Mouse (Mus musculus) intestine, postnatal 0 days (tissue): ENCODE results near the gene Prr12. TPM values are rescaled to one million over a fixed set of nuclear protein-coding genes. Genes with fewer than 3 reads are reported as not detected.

Source experiments
- ATAC-seq: fragments of 200-750 bp; cut with Nextera tagmentation; 2 replicates; pipeline ENCODE4 v1.8.0; 2017; ENCODE audit warnings: mild to moderate bottlenecking, moderate TSS enrichment, moderate library complexity
- H3K27ac ChIP-seq: fragments of 300-500 bp; sonication (generic); 2 replicates; pipeline ENCODE4 v1.5.1; 2014; ENCODE audit warnings: mild to moderate bottlenecking, low read depth, low read length, moderate library complexity
- H3K27me3 ChIP-seq: fragments of 300-500 bp; sonication (generic); replicated peaks from 2 replicates; pipeline ENCODE4 v1.6.1; 2014; ENCODE audit warnings: low read length, mixed read lengths; ENCODE audit not compliant: control insufficient read depth, insufficient read depth
- H3K36me3 ChIP-seq: fragments of 300-500 bp; sonication (generic); 2 replicates; pipeline ENCODE4 v1.6.1; 2014; ENCODE audit warnings: mild to moderate bottlenecking, moderate library complexity; ENCODE audit not compliant: control insufficient read depth, insufficient read depth
- H3K4me1 ChIP-seq: fragments of 300-500 bp; sonication (generic); replicated peaks from 2 replicates; pipeline ENCODE4 v1.6.1; 2014; ENCODE audit warnings: antibody characterized with exemption, low read length, mixed read lengths; ENCODE audit not compliant: control insufficient read depth, insufficient read depth
- H3K4me2 ChIP-seq: fragments of 300-500 bp; sonication (generic); replicated peaks from 2 replicates; pipeline ENCODE4 v1.6.1; 2014; ENCODE audit warnings: low read depth, mild to moderate bottlenecking, moderate library complexity
- H3K4me3 ChIP-seq: fragments of 300-500 bp; sonication (generic); 2 replicates; pipeline ENCODE4 v1.5.1; 2014; ENCODE audit warnings: low read depth, low read length
- H3K9ac ChIP-seq: fragments of 300-500 bp; sonication (generic); 2 replicates; pipeline ENCODE4 v1.6.1; 2014; ENCODE audit warnings: mild to moderate bottlenecking, low read depth, low read length
- H3K9me3 ChIP-seq: fragments of 300-500 bp; sonication (generic); 2 replicates; pipeline ENCODE4 v1.6.1; 2016; ENCODE audit warnings: mixed run types; ENCODE audit not compliant: control insufficient read depth
- CTCF ChIP-seq: sonication (generic); IDR thresholded peaks from 2 replicates; pipeline ENCODE4 v1.5.1; 2016; ENCODE audit warnings: low read depth, mild to moderate bottlenecking, control low read depth, antibody characterized with exemption, moderate library complexity
- WGBS: fragments of 180-500 bp; shearing (Covaris S2); extraction: QIAGEN DNeasy Blood & Tissue Kit; methylation state at CpG from one replicate; pipeline ENCODE4 v1.1.7; 2014; 5-methylcytosine and 5-hydroxymethylcytosine counted together
- polyA plus RNA-seq: library from polyadenylated mRNA; unstranded; fragments of >200 nt; fragmentation: Nextera tagmentation; extraction: Ambion mirVana; gene quantifications from 2 replicates; pipeline ENCODE4 v1.2.1, GENCODE M21; 2015

Prr12 gene
- polyA plus RNA-seq, 1 experiment from 2014 or later: 2.4 TPM

GRCm38 (mm10) chr7:45040851-45041250, 11.8 kb downstream of the Prr12 start:
- peaks cover 65% of the 10 kb centered on the region for H3K36me3 ChIP-seq
- 91% methylated on average over 9 of the region's 9 CpGs for WGBS
- TF ChIP-seq CTCF: no peak

GRCm38 (mm10) chr7:45038411-45038810, 14.3 kb downstream of the Prr12 start:
- no peak for TF ChIP-seq CTCF
- no peaks in the 10 kb centered on the region for H3K27me3 ChIP-seq
- no peak overlapping the region for H3K9ac ChIP-seq
- H3K4me3 ChIP-seq: no peak overlapping the region
- no peaks in the 10 kb centered on the region for H3K9me3 ChIP-seq
- no peaks in the 10 kb centered on the region for H3K4me1 ChIP-seq
- WGBS: 77% methylated on average over 9 of the region's 9 CpGs
- peaks cover 66% of the 10 kb centered on the region for H3K36me3 ChIP-seq
- no peak overlapping the region for H3K27ac ChIP-seq
- H3K4me2 ChIP-seq: no peak overlapping the region
- ATAC-seq: peak; percentile 12; the same call in 1 of the 2 replicates

More at GRCm38 (mm10) chr7:45040851-45041250, 11.8 kb downstream of the Prr12 start:
- H3K9ac ChIP-seq: no peak overlapping the region
- no peak overlapping the region for H3K4me2 ChIP-seq
- H3K9me3 ChIP-seq: no peaks in the 10 kb centered on the region
- no peak for ATAC-seq
- H3K27ac ChIP-seq: no peak overlapping the region
- no peaks in the 10 kb centered on the region for H3K4me1 ChIP-seq
- no peaks in the 10 kb centered on the region for H3K27me3 ChIP-seq
- H3K4me3 ChIP-seq: no peak overlapping the region

DNA sequence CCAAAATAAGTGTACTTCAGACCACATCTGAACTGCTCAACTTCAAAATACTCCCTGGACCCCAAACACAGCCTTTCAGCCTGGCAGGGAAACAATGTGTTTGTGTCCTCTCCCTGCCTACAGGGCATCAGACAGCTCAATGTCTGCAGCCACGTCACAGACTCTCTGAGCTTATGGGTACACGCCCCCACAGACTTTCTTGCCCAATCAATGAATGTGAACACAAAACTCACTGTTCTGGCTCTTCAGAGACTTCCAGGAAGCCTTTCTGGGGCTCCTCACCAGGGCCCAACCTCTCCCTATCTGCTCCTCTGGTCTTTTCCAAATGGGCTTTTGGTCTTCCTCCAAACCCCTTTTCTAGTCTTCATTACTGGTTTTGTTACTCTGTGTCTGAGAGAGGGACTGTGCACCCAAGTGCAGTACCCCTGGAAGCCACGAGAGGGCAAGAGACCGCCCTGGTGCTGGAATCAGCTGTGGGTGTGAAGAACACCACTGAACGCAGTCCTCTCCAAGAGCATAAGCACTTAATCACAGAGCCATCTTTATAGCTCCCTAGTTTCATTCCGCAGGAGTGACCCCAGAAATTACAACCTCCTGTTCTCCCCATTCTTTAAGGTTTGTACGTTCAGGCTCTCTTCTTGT, 14.8 kb downstream of the Prr12 start:
- Histone ChIP-seq H3K4me3 (no peak overlapping the region), H3K9me3 (no peaks in the 10 kb centered on the region), H3K4me1 (no peaks in the 10 kb centered on the region), H3K9ac (no peak overlapping the region), H3K36me3 (peaks cover 65% of the 10 kb centered on the region), H3K4me2 (no peak overlapping the region), H3K27ac (no peak overlapping the region), H3K27me3 (no peaks in the 10 kb centered on the region)
- peak; percentile 87 for TF ChIP-seq CTCF
- peak; percentile 57; the same call in 1 of the 2 replicates for ATAC-seq
- 57% methylated on average over 7 of the region's 7 CpGs for WGBS

DNA sequence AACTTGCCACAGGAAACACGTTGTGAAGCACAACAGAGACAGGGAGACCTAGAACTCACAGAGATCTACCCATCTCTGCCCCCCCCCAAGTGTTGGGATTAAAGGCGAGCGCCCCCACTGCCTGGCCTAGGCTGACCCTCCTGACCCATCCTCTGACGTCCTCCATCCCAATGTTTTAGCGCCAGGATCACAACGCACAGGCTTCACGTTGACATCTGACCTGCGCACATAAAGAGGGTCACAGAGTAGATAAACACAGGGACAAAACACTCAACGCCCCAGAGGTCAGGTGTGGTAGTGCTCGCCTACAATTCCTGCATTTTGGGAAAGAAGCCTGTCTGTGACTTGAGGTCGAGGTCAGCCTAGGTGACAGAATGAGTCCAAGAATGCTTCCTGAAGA, 16.0 kb downstream of the Prr12 start:
- H3K27me3 ChIP-seq: no peaks in the 10 kb centered on the region
- H3K4me3 ChIP-seq: no peak overlapping the region
- no peak overlapping the region for H3K9ac ChIP-seq
- no peak for ATAC-seq
- WGBS: 83% methylated on average over 11 of the region's 11 CpGs
- H3K9me3 ChIP-seq: no peaks in the 10 kb centered on the region
- TF ChIP-seq CTCF: no peak
- no peak overlapping the region for H3K27ac ChIP-seq
- no peaks in the 10 kb centered on the region for H3K4me1 ChIP-seq
- H3K36me3 ChIP-seq: peaks cover 69% of the 10 kb centered on the region
- no peak overlapping the region for H3K4me2 ChIP-seq

DNA sequence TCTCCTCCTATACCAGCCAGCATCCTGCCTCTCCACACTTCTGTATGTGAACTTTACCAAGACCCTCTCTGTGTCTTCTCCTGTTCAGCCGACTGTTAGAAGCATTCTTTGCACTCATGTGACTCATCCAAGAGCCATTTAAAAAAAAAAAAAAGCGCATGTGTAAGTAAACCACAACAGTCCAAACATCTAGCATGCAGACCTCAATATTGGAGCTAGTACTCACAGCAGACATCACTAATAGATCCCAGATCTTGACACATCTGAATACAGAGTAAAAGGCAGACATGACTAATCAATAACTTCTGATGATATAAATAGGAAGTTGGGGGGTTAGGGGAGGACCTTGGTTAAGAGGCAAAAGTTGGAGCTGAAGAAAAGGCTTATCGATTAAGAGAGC, 17.1 kb downstream of the Prr12 start:
- Histone ChIP-seq H3K9me3 (no peaks in the 10 kb centered on the region), H3K4me2 (no peak overlapping the region), H3K9ac (no peak overlapping the region), H3K36me3 (peaks cover 70% of the 10 kb centered on the region), H3K27me3 (no peaks in the 10 kb centered on the region), H3K4me1 (no peaks in the 10 kb centered on the region), H3K4me3 (no peak overlapping the region), H3K27ac (no peak overlapping the region)
- WGBS: 82% methylated on average over 3 of the region's 3 CpGs
- no peak for TF ChIP-seq CTCF
- no peak for ATAC-seq

DNA sequence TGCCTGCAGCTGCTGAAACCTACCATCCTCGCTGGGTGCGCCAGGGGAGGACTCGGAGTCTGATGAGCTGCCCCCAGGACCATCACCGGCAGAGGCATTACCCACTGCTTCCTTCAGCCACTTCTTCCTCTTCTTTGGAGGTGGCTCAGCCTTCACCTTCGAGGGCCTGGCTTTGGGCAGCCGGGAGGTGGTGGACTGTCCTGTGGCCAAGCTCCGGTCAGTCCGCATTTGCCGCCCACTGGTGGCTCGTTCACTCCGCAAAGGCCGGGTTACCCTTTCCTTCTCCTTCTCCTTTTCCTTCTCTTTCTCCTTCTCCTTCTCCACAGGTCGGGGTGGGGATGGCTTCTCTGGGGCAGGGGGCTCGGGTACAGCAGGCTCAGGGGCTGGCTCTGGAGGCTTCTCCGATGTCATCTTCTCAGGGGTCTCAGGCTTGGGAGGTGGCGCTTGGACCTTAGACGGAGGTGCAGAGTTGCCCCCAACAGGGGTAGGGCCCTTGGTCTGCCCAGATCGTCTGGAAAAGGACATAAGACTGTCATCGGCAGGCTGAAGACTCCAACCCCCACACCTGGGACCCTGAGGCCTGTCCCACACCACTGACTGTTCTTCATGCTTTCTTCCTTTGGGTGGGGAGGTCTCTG, 18.8 kb downstream of the Prr12 start:
- ATAC-seq: no peak
- TF ChIP-seq CTCF: no peak
- H3K36me3 ChIP-seq: peaks cover 70% of the 10 kb centered on the region

More for the DNA sequence above, 18.8 kb downstream of the Prr12 start:
- 95% methylated on average over 19 of the region's 19 CpGs for WGBS
- Histone ChIP-seq H3K4me2 (no peak overlapping the region), H3K27me3 (no peaks in the 10 kb centered on the region), H3K27ac (no peak overlapping the region), H3K9me3 (no peaks in the 10 kb centered on the region), H3K4me3 (no peak overlapping the region), H3K9ac (no peak overlapping the region), H3K4me1 (no peaks in the 10 kb centered on the region)
